Mouse (Mus musculus): ENCODE results near the gene Tlr13.

DNA sequence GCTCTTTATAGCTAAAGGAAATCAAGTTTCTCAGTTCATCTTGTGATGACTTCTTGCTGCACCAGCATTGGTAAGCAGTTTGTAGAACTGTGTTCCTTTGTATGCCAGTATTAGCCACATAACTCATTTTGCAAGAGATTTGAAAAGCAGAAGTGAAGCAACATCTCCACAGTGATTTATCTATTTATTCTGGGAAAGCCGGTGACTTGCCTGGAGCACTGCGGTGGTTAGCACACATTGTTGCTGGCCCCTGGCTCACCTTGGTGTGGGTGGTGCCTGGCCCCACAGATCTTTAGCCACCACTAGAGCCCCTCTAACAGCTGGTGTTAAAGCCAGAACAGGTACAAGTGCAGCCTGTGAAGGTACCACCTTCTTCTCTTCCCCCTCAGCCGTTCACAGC is 8.1 kb upstream of the Tlr13 start:
- TF ChIP-seq CTCF (IDR thresholded peaks at IDR 0.05; ENCODE audit: borderline replicate concordance, extremely low read depth, insufficient read depth, insufficient read length) (no peak), POLR2A (IDR thresholded peaks at IDR 0.05; ENCODE audit: borderline replicate concordance, extremely low read depth, insufficient read depth, insufficient read length, poor library complexity, severe bottlenecking) (no peak)
